Mouse (Mus musculus) central nervous system, embryonic 14 days (tissue): ENCODE data around the gene Rnf7. TPM values are rescaled to one million over a fixed set of nuclear protein-coding genes. Genes with fewer than 3 reads are reported as not detected.

ENCODE experiments used
- polyA plus RNA-seq: library from polyadenylated mRNA; depleted of rRNA; stranded (reverse); fragments of >200 nt; gene quantifications from 2 replicates; pipeline ENCODE4 v1.2.3, GENCODE M21; 2012; rRNA removed

Rnf7 gene
- polyA plus RNA-seq, result 331 and 365 TPM in 2 replicates

DNA sequence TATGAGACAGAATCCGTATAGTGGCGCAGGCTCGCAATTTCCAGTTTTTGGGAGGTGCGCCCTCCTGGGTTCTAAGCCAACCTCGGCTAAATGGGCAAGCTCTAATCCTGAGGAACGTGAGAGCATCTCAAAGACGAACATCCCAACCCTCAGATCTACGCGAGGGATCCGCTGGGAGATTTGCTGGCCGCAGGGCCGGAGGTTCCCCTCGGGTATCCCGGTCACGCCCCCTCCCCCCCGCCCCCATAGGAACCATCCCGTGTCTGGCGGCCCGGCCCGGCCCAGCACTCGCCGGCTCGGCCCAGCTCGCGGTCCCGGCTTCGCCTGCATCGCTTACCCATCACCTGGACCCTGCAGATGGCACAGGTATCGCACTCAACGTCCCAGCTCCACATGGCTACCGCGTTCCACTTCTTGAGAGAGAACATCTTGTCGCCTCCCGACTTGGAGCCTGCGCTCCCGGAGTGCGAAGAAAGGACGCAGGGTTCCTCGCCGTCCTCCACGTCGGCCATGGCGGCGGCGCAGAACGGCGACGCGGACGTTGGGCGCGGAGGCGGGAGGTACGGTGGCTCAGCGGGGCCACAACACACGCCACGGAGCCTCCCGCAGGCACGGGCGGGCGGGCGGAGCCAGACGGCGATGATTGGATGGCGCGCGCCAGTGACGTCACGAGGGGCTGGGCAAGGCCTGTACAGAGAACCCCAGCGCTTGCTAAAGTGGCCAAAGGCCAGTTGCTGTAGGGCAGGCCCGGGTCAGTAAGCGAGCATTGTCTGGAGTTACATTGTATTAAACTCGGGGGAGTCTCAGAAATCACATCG, at the start of gene Rnf7:
TSS of gene Rnf7 (minus strand) at position 605 of the 818 bp plus-strand sequence.

DNA sequence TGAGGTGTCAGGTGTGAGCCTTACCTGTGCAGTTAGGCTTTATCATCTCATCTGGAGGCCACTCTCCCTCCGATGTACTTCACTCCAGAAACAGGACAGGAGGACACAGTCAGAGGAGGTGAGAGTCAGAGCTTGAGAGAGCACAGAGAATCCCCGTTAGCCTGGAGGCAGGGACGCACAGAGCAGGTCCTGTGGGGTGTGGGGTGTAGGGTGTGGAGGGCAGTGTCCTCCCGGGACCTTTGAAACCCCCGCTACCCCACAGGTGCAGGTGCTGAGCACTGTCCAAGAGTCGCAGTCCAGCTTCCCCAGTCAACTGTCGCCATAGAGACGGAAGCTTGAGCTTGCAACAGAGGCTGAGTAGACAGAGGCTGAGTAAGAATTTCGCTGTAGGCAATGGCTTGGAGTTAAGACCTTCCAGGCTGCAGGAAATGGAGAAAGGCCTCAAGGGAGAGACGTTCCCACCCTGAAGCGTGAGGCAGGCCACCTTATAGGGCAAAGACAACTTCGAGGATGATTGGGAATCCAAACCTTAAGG, 46.6 kb upstream of the Rnf7 start, which contains the start of gene Gm28729:
TSS of gene Gm28729 (minus strand) at position 293 of the 535 bp plus-strand sequence.

Other genes starting within 250 kb of the Rnf7 start
- gene Atp1b3, start 114.2 kb downstream of the Rnf7 start, polyA plus RNA-seq, result 73.1 and 86.0 TPM in 2 replicates
- 0.10 and 0.15 TPM in 2 replicates for gene Gm28729, start 46.6 kb upstream of the Rnf7 start, polyA plus RNA-seq
- 9.6 and 10.7 TPM in 2 replicates for gene Rasa2, start 152.9 kb upstream of the Rnf7 start, polyA plus RNA-seq